Mouse (Mus musculus): ENCODE measurements around the gene Cog7. TPM values are rescaled to one million over a fixed set of nuclear protein-coding genes. Genes with fewer than 3 reads are reported as not detected.

Cog7 gene
- 10.9 TPM for polyA plus RNA-seq (2014; fragmentation: Illumina TruSeq; extraction: RNeasy Lipid Tissue Mini Kit (QIAGEN cat#74804))

GRCm38 (mm10) chr7:121981307-121981871, at the start of gene Cog7:
TSS of gene Cog7 (minus strand) at chr7:121981711.

GRCm38 (mm10) chr7:122020667-122021354, 39.3 kb upstream of the Cog7 start, which contains the start of gene Gga2:
TSS of gene Gga2 (minus strand) at chr7:122021222.

GRCm38 (mm10) chr7:121864858-121865585, 116.5 kb downstream of the Cog7 start, which contains the start of gene Scnn1b:
TSS of gene Scnn1b (plus strand) at chr7:121865038.

Other genes starting within 250 kb of the Cog7 start
- not detected for gene Scnn1g, start 247.2 kb downstream of the Cog7 start, polyA plus RNA-seq (2014; fragmentation: Illumina TruSeq; extraction: RNeasy Lipid Tissue Mini Kit (QIAGEN cat#74804))
- gene Scnn1b, start 116.7 kb downstream of the Cog7 start, polyA plus RNA-seq (2014; fragmentation: Illumina TruSeq; extraction: RNeasy Lipid Tissue Mini Kit (QIAGEN cat#74804)), result not detected
- 12.2 TPM for gene Gga2, start 39.5 kb upstream of the Cog7 start, polyA plus RNA-seq (2014; fragmentation: Illumina TruSeq; extraction: RNeasy Lipid Tissue Mini Kit (QIAGEN cat#74804))
- gene Ubfd1, start 85.5 kb upstream of the Cog7 start, polyA plus RNA-seq (2014; fragmentation: Illumina TruSeq; extraction: RNeasy Lipid Tissue Mini Kit (QIAGEN cat#74804)), result 41.3 TPM
- 3.0 TPM for gene Ears2, start 85.6 kb upstream of the Cog7 start, polyA plus RNA-seq (2014; fragmentation: Illumina TruSeq; extraction: RNeasy Lipid Tissue Mini Kit (QIAGEN cat#74804))
- gene Ndufab1, start 120.2 kb upstream of the Cog7 start, polyA plus RNA-seq (2014; fragmentation: Illumina TruSeq; extraction: RNeasy Lipid Tissue Mini Kit (QIAGEN cat#74804)), result 433 TPM
- gene Palb2, start 151.3 kb upstream of the Cog7 start, polyA plus RNA-seq (2014; fragmentation: Illumina TruSeq; extraction: RNeasy Lipid Tissue Mini Kit (QIAGEN cat#74804)), result 8.7 TPM
- 94.8 TPM for gene Dctn5, start 151.3 kb upstream of the Cog7 start, polyA plus RNA-seq (2014; fragmentation: Illumina TruSeq; extraction: RNeasy Lipid Tissue Mini Kit (QIAGEN cat#74804))
- 2.8 TPM for gene Plk1, start 177.7 kb upstream of the Cog7 start, polyA plus RNA-seq (2014; fragmentation: Illumina TruSeq; extraction: RNeasy Lipid Tissue Mini Kit (QIAGEN cat#74804))
- not detected for gene Ern2, start 204.5 kb upstream of the Cog7 start, polyA plus RNA-seq (2014; fragmentation: Illumina TruSeq; extraction: RNeasy Lipid Tissue Mini Kit (QIAGEN cat#74804))
- gene Chp2, start 237.8 kb upstream of the Cog7 start, polyA plus RNA-seq (2014; fragmentation: Illumina TruSeq; extraction: RNeasy Lipid Tissue Mini Kit (QIAGEN cat#74804)), result 18.2 TPM